Mouse (Mus musculus) thymus, adult 2 months (tissue): ENCODE measurements around the gene Fam192a. TPM values are rescaled to one million over a fixed set of nuclear protein-coding genes. Genes with fewer than 3 reads are reported as not detected.

Source experiments
- DNase-seq: peaks from one replicate; pipeline ENCODE4 v3.0.0; 2021
- H3K27ac ChIP-seq: fragments of 200-500 bp; 2 replicates; pipeline ENCODE4 v1.5.1; 2012; ENCODE audit warnings: low read length, control low read depth; ENCODE audit not compliant: control insufficient read depth, insufficient read depth
- H3K27me3 ChIP-seq: fragments of 200-500 bp; 2 replicates; pipeline ENCODE4 v1.6.1; 2012; ENCODE audit warnings: mild to moderate bottlenecking, low read length, moderate library complexity, mixed read lengths; ENCODE audit not compliant: control insufficient read depth, insufficient read depth
- H3K36me3 ChIP-seq: fragments of 200-500 bp; 2 replicates; pipeline ENCODE4 v1.6.1; 2012; ENCODE audit warnings: mild to moderate bottlenecking, low read length, moderate library complexity; ENCODE audit not compliant: control insufficient read depth, insufficient read depth
- H3K4me1 ChIP-seq: fragments of 200-500 bp; replicated peaks from 2 replicates; pipeline ENCODE4 v1.6.1; 2012; ENCODE audit warnings: low read length; ENCODE audit not compliant: control insufficient read depth, insufficient read depth
- H3K4me3 ChIP-seq: fragments of 200-500 bp; 2 replicates; pipeline ENCODE4 v1.5.1; 2012; ENCODE audit warnings: mild to moderate bottlenecking, low read length, control low read depth, moderate library complexity; ENCODE audit not compliant: control insufficient read depth, insufficient read depth
- CTCF ChIP-seq: fragments of 200-500 bp; IDR thresholded peaks from 2 replicates; pipeline ENCODE4 v1.5.1; 2012; ENCODE audit warnings: mild to moderate bottlenecking, control low read depth, low read length, moderate library complexity, borderline replicate concordance; ENCODE audit not compliant: control insufficient read depth, poor library complexity, insufficient read depth; ENCODE audit errors: extremely low read depth
- POLR2A ChIP-seq: fragments of 200-500 bp; IDR thresholded peaks from 2 replicates; pipeline ENCODE4 v1.6.1; 2012; ENCODE audit warnings: mild to moderate bottlenecking, low read length, control low read depth, moderate library complexity; ENCODE audit not compliant: control insufficient read depth, poor library complexity, insufficient read depth; ENCODE audit errors: extremely low read depth
- WGBS: fragments of 180-500 bp; shearing (Covaris S2); methylation state at CpG from one replicate; pipeline ENCODE4 v1.1.7; 2018; 5-methylcytosine and 5-hydroxymethylcytosine counted together
- polyA plus RNA-seq: library from polyadenylated mRNA; depleted of rRNA; stranded (reverse); fragments of >200 nt; gene quantifications from 2 replicates; pipeline ENCODE4 v1.2.3, GENCODE M21; 2012; rRNA removed

Fam192a gene
- polyA plus RNA-seq, 1 experiment, result 28.3 TPM

GRCm38 (mm10) chr8:94528245-94528644 lies 73.6 kb downstream of the Fam192a start:
- no peaks in the 10 kb centered on the region for H3K36me3 ChIP-seq
- H3K4me1 ChIP-seq, result peaks cover 3% of the 10 kb centered on the region
- H3K4me3 ChIP-seq, result no peak overlapping the region
- 47% methylated on average over 4 of the region's 4 CpGs for WGBS
- H3K27ac ChIP-seq, result no peak overlapping the region
- TF ChIP-seq CTCF, result no peak
- TF ChIP-seq POLR2A, result no peak
- no peaks in the 10 kb centered on the region; the same call in 1 of the 2 replicates for H3K27me3 ChIP-seq
- peak; percentile 50 for DNase-seq

- H3K27ac ChIP-seq, result no peak overlapping the region
- WGBS, result 91% methylated on average over 7 of the region's 7 CpGs
- H3K36me3 ChIP-seq, result no peaks in the 10 kb centered on the region
- no peak for DNase-seq
- TF ChIP-seq POLR2A (no peak), CTCF (no peak)
- H3K4me3 ChIP-seq, result no peak overlapping the region
- H3K4me1 ChIP-seq, result no peaks in the 10 kb centered on the region
- no peaks in the 10 kb centered on the region; the same call in 1 of the 2 replicates for H3K27me3 ChIP-seq
These were observed 74.6 kb downstream of the Fam192a start for GRCm38 (mm10) chr8:94527178-94527577.

GRCm38 (mm10) chr8:94524554-94524953 lies 77.2 kb downstream of the Fam192a start:
- no peak for DNase-seq
- H3K4me3 ChIP-seq, result no peak overlapping the region
- H3K4me1 ChIP-seq, result no peaks in the 10 kb centered on the region
- H3K27ac ChIP-seq, result no peak overlapping the region
- no peaks in the 10 kb centered on the region for H3K36me3 ChIP-seq
- WGBS, result 70% methylated on average over 9 of the region's 9 CpGs
- no peaks in the 10 kb centered on the region for H3K27me3 ChIP-seq
- TF ChIP-seq POLR2A, result no peak
- TF ChIP-seq CTCF, result no peak

Other genes with a start within 250 kb of the Fam192a start
- 198 and 218 TPM in 2 replicates for gene Herpud1, start 215.6 kb downstream of the Fam192a start, polyA plus RNA-seq
- 56.8 and 57.5 TPM in 2 replicates for gene Nlrc5, start 167.6 kb downstream of the Fam192a start, polyA plus RNA-seq
- 28.1 and 35.3 TPM in 2 replicates for gene Cpne2, start 69.0 kb downstream of the Fam192a start, polyA plus RNA-seq
- 13.6 and 14.9 TPM in 2 replicates for gene Rspry1, start 60 bp downstream of the Fam192a start, polyA plus RNA-seq
- 76.7 and 78.9 TPM in 2 replicates for gene Arl2bp, start 64.6 kb upstream of the Fam192a start, polyA plus RNA-seq
- gene Pllp, start 94.3 kb upstream of the Fam192a start, polyA plus RNA-seq, result 1.2 and 2.2 TPM in 2 replicates
- gene Ccl22, start 143.6 kb upstream of the Fam192a start, polyA plus RNA-seq, result 109 and 122 TPM in 2 replicates
- gene Cx3cl1, start 170.0 kb upstream of the Fam192a start, polyA plus RNA-seq, result 31.0 and 33.8 TPM in 2 replicates
- 8.0 and 15.7 TPM in 2 replicates for gene Ccl17, start 208.5 kb upstream of the Fam192a start, polyA plus RNA-seq
- gene Coq9, start 236.3 kb upstream of the Fam192a start, polyA plus RNA-seq, result 166 and 176 TPM in 2 replicates
- 49.2 and 53.5 TPM in 2 replicates for gene Ciapin1, start 236.4 kb upstream of the Fam192a start, polyA plus RNA-seq